Mouse (Mus musculus) spleen, embryonic (tissue): ENCODE measurements around the gene Slc26a11.
"Not testable (repeated sequence)": the region's sequence is repeated elsewhere in the genome, so short reads cannot be mapped to it uniquely, and the experiment has no call there.

Experiments
- CTCF ChIA-PET: fragments of 350-600 bp; sonication (Branson Sonifier 250); formaldehyde crosslinking; loops from one replicate; lab custom pipeline; 2022; lab: Charles Lee

Gene Slc26a11

GRCm38 (mm10) chr11:119359089-119359488 is 3.7 kb downstream of the Slc26a11 start:
- CTCF ChIA-PET: no interaction called here

- CTCF ChIA-PET: interaction anchor here (0.6 to 2.0 kb wide), 4 partner anchors 9 to 1256 kb away, joined by 3 to 6 read pairs (median 4); no protein-coding TSS in a partner anchor
These were observed 7.6 kb downstream of the Slc26a11 start for GRCm38 (mm10) chr11:119362769-119363533.

- CTCF ChIA-PET: interaction anchor here (0.6 to 2.0 kb wide), 4 partner anchors 9 to 1256 kb away, joined by 3 to 6 read pairs (median 4); no protein-coding TSS in a partner anchor
These were observed 8.3 kb downstream of the Slc26a11 start for GRCm38 (mm10) chr11:119363534-119364145.

GRCm38 (mm10) chr11:119375425-119375824 is 20.1 kb downstream of the Slc26a11 start:
- CTCF ChIA-PET: no interaction called here

- CTCF ChIA-PET: interaction anchor here (0.7 kb wide), 1 partner anchor 57 kb away, joined by 3 read pairs; no protein-coding TSS in a partner anchor
These were observed 22.0 kb downstream of the Slc26a11 start for GRCm38 (mm10) chr11:119377326-119377725.

- CTCF ChIA-PET: interaction anchor here (1.3 kb wide), 1 partner anchor 10 kb away, joined by 3 read pairs; no protein-coding TSS in a partner anchor
These were observed 23.2 kb downstream of the Slc26a11 start for GRCm38 (mm10) chr11:119378551-119378950.

- CTCF ChIA-PET: no interaction called here
These were observed 26.4 kb downstream of the Slc26a11 start for GRCm38 (mm10) chr11:119381631-119382337.

- CTCF ChIA-PET: no interaction called here
These were observed 27.0 kb downstream of the Slc26a11 start for GRCm38 (mm10) chr11:119382338-119382850.

- CTCF ChIA-PET: no interaction called here
These were observed 29.5 kb downstream of the Slc26a11 start for GRCm38 (mm10) chr11:119384904-119385303.

- CTCF ChIA-PET: no interaction called here
These were observed 30.9 kb downstream of the Slc26a11 start for GRCm38 (mm10) chr11:119386306-119386705.

- CTCF ChIA-PET: not testable (repeated sequence)
These were observed 31.9 kb downstream of the Slc26a11 start for GRCm38 (mm10) chr11:119387273-119387672.

GRCm38 (mm10) chr11:119389851-119390270 is 34.5 kb downstream of the Slc26a11 start:
- CTCF ChIA-PET: no interaction called here

- CTCF ChIA-PET: no interaction called here
These were observed 35.2 kb downstream of the Slc26a11 start for GRCm38 (mm10) chr11:119390271-119391231.

GRCm38 (mm10) chr11:119391386-119392000 is 36.1 kb downstream of the Slc26a11 start:
- CTCF ChIA-PET: interaction anchor here (0.8 kb wide), 1 partner anchor 31 kb away, joined by 4 read pairs; no protein-coding TSS in a partner anchor

GRCm38 (mm10) chr11:119392001-119392614 is 36.8 kb downstream of the Slc26a11 start:
- CTCF ChIA-PET: interaction anchor here (0.8 kb wide), 1 partner anchor 30 kb away, joined by 4 read pairs; no protein-coding TSS in a partner anchor

GRCm38 (mm10) chr11:119392800-119393482 is 37.6 kb downstream of the Slc26a11 start, which contains the start of gene Rnf213:
Gene Rnf213 (plus strand): TSS chr11:119393100.
- CTCF ChIA-PET: no interaction called here

- CTCF ChIA-PET: interaction anchor here (0.6 to 1.1 kb wide), 2 partner anchors 12 to 187 kb away, joined by 3 to 4 read pairs; no protein-coding TSS in a partner anchor
These were observed 38.1 kb downstream of the Slc26a11 start for GRCm38 (mm10) chr11:119393483-119393804.

- CTCF ChIA-PET: interaction anchor here (0.6 to 1.1 kb wide), 2 partner anchors 11 to 187 kb away, joined by 3 to 4 read pairs; no protein-coding TSS in a partner anchor
These were observed 38.9 kb downstream of the Slc26a11 start for GRCm38 (mm10) chr11:119394210-119394609.

- CTCF ChIA-PET: no interaction called here
These were observed 40.0 kb downstream of the Slc26a11 start for GRCm38 (mm10) chr11:119395394-119395793.
